Mouse (Mus musculus) cerebellum, adult (tissue): ENCODE results near the gene 2010300C02Rik.
A peak's percentile ranks its signal among the peaks of the same experiment; 100 is the strongest.

Source experiments
- ATAC-seq: cut with Nextera tagmentation; 2 replicates; pipeline ENCODE4 v1.9.2; 2017; ENCODE audit warnings: mild to moderate bottlenecking, moderate library complexity, mixed read lengths; ENCODE audit not compliant: insufficient number of reproducible peaks, low FRiP score, low TSS enrichment

Gene 2010300C02Rik

DNA sequence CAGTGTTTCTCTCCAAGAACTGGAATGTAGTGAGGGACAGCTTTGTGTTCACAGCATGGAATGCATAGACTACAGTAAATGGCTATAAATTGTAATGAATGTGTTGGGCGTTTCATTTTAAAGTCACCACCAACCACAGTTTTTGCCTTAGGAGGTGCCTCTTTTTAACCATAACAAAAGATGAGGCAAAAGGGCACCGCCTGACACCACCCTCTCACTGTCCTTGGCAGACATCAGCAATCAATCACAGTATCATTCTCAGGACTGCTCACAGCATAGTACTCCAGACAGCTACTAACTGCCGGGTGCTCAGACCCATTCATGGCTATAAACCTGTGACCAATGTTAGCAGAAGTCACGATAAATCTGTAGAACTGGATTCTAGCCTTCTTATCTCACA lies 48.6 kb downstream of the 2010300C02Rik start:
- no peak for ATAC-seq

DNA sequence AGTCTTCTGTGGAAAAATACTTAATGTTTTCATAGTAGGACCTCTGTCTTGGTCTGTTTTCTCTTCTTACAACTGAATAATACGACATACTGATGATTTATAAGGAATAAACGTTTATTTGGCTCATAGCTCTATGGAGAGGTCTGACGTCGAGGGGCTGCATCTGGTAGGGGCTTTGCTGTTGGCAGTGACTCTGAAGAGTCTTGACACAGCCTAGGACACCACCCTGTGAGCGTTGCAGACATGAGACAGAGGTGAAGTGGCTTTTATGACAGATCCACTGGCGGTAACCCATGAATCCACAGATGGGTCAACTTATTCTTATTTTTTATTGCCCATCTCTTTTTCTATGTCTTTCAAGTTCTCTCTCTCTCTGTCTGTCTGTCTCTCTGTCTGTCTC lies 52.5 kb downstream of the 2010300C02Rik start:
- no peak for ATAC-seq

DNA sequence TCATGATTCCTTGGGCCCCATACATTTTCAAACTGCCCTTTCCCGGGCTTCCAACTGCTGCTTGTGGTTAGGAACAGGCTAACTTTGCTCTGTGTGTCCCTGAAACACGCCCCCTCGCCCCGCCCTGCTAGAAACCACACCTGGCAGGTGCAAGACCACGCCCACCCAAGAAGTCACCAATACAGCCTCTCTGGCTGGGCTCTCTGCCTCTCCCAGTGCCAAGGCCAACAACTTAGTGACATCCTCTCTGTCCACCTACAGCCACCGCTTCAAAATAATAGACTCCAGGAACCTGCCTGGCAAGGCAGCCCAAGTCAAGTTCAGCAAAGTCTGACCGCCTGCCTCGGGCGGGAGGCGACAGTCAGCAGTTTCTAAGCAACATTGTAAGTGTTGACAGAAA lies 53.3 kb downstream of the 2010300C02Rik start:
- ATAC-seq: no peak

DNA sequence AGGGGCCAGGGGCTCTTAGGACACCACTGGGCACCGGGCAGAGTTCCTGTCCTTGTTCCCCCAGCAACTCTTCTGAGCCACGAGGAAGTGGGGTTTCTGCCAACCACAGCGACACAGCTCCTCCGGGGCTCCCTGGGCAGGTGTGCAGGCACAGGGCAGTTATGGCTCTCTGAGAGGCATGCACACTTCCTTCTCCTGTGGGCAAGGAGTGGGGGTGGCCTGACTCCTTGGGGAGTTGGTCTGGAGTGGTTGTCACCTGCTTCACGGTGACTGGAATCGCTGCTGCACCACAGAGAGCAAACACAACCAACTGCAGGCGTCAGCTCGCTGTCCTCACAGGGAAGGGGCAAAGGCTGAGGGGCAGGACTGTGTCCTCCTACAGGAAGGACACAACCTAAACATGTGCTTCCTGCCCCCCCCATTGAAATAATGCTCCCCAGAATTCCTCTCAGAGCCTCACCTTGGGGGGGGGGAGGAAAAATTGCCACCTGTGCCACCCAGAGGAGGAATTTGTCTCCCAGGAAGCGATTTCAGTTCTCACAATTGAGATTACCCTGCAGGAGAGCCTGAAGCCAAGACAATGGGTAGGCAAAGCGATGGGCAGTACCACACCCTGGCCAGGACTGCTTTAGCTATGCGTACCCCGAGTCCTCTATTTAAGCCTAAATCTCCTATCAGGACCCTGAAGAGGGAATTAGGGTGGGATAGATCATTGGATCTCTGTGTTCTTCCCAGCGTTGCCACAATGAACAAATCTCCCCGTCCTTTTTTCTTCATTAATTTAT lies 54.2 kb downstream of the 2010300C02Rik start:
- no peak for ATAC-seq

DNA sequence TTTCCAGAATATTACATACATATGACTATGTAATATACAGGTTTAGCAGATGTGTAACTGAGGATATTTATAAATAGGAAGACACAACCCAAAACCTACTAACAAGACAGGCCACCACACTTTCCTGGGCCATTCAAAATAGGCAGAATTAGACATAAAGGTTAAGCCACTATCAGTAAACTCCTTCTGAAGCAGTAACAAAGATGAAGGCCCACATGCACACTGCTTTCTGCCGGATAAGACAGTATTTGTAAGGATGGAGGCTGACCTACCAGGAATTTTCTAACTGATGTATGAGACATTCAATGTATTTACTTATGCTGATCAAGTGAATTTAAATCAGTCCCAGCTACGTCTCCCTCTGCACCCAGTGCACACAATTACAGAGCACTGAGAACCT lies 55.4 kb downstream of the 2010300C02Rik start:
- ATAC-seq: no peak

DNA sequence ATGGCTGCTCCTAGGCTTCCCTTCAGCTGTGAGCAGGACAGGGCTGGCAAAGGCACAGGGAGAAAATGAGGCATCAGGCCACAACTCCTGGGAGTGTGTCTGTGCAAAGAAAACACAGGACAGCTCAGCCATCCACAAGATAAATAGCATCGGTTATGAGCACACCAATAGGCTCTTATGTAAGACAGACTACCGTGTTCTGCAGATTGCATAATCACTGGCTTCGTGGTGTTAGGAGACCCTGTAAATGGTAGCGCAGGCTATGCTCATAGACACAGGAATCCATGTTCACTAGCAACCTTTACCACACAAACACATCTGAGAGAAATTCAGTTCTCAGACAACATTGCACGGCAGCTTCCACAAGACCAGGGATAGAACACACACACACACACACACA lies 56.3 kb downstream of the 2010300C02Rik start:
- ATAC-seq: no peak

DNA sequence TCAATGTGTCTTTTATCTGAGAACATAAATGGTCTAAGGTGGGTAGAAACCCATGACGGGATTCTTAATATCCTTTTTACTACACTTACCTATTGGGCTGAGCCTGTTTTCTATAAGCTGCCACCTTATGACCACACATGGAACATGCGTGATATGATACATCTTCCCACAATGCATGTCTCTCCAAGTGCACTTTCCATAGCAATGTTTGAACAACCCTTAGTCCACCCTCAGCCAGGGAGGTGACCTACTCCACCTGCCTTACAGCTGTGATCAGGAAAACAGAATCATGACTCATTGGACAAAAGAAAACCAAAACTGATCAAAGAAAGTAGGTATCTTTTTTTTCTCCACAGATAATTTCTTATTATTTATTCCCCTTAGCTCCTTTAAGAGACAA lies 63.9 kb downstream of the 2010300C02Rik start:
- ATAC-seq: no peak

DNA sequence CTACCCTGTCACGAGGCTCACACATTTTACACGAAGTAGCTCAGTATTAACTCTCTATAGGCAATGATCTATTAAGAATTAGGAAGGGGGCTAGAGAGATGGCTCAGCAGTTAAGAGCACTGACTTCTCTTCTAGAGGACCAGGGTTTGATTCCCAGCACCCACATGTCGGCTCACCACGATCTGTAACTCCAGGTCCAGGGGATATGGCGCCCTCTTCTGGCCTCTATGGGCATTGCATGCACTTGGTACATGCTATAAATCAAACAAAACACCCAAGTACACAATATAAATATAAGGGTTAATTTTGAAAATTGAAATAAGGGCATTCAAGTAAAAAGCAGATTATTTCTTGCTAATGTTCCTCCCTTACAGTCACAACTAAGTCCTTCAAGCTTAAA lies 65.9 kb downstream of the 2010300C02Rik start:
- no peak for ATAC-seq

DNA sequence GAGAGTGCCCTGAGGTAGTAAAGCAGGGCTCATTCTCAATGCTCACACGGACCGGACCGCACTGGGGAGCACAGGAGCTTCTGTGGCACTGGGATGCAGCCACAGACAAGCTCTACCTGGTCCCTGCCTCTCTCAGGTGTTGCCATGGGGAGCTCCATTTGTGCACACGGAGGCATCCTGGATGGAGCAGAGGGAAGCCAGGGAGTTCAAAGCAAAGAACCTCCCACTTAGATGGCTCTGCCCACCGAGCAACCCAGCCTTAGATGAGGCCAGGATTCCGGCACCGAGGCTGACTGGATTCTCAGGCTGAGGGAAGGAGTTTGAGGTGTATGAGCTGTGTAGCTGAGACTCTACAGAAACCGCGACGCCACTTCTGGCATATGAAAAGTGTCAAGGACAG lies 72.8 kb downstream of the 2010300C02Rik start:
- ATAC-seq: no peak

DNA sequence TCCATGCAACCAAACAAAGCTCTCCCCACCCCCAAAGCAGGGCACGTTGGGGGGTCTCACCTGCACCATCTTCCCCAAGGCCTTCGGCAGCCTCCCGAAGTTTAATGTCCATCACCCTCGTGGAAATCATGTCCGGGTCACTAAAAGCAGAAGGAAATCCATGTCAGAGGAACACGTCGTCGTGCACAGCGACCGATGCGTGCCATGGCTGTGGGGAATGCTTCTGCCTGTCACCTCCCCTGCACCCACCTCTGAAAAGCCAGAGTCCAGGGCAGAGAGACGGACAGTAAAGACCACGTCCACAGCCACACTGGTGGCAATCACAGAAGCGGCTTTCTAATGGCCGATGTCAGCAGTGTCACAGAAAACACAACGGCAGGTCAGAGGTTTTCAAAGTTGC lies 75.4 kb downstream of the 2010300C02Rik start:
- ATAC-seq: no peak

DNA sequence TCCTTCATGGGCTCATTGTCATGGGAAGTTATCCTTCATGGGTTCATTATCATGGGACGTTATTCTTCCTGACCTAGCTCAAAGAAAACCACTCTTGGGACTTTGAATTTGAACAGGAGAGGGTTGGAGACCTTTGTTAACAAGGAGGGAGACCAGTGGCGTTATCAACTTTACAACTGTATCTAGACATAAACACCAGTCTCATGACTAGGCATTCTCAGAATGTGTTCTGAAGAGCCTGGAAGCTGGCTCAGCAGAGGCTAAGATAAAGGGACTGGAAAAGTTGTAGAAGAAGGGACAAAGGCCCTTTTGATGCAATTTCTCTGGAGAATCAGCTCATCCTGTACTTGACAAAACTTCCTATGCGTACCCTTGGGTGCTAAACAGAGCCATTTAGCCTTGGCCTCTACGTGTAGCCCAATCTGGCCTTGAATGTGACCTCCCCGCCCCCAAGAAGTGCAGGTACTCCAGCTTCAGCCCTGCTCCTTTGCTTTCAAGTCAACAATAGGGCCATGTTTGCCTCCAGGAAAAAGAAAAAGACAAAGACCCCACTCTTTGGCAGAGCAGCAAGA lies 76.0 kb downstream of the 2010300C02Rik start:
- ATAC-seq: no peak

DNA sequence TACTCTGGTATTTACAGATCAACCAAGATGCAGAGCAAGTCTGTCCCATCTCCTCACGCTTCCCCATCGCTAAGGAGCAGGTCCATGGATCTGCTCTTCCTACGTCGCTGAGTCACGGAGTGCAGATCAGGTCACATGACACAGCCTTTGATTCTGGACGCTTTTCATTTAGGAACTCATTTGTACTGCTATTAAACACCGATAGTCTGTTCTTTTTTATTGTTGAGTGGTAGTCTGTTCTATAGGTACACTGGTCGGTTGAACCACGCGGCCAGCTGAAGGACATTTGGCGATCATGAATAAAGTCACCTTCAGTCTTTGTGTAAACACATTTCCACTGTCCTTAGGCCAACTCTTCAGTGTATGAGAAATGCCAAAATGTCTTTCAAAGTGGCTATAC lies 78.5 kb downstream of the 2010300C02Rik start:
- ATAC-seq: no peak

DNA sequence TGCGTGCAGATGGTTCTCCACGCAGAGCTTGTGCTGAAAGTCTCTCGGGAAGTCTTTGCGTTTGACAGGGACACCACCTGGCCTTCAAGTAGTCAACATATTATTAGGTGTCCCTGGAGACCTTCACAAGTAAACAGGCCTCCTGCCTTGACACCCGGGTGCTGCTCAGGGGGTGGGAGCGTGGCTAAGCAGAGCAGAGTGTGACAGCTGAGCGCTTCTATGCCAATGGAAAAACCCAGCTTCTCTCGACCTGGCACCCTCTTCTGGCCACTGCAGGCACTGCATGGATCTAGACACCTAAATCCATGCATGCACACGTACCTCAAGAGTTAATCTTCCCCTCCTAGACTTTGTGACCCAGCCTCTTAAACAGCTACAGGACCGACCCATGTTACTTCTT lies 80.8 kb downstream of the 2010300C02Rik start:
- ATAC-seq: peak; percentile 84

DNA sequence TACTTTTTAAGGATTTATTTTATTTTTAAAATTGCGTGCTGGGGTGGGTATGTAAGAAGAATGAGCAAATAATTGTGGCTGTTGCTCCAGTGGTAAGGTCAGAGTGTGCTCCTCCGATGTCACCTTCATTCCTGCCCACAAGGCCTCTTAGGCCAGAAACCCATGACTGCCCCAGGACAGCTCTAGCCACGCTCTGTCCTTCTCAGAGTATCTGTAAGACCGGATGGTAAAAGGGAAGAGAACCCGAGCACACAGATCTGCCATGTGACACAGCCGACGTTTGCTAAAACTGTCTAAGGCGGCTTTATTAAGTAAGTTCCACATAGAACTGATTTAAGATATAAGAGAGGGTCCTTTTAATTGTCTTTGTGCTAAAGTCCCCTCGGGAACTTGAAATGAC lies 81.3 kb downstream of the 2010300C02Rik start:
- no peak for ATAC-seq

DNA sequence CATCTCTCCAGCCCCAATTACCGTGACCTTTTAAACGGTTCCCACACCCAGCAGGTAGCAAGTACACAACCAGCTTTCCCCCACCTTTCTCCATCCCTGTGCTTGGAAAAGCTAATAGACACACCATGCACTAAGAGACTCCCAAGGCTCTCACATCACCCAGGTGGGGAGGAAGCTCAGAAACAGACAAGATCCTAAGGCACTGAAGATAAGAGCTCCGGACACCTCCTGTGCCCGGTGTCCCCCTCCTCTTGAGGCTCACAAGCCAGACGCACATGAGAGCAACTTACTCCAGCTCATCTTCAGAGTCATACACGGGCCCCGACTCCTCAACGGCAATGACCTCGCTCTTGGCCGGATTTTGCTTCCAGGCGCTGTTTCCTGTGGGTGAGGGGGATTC lies 82.3 kb downstream of the 2010300C02Rik start:
- ATAC-seq: no peak

DNA sequence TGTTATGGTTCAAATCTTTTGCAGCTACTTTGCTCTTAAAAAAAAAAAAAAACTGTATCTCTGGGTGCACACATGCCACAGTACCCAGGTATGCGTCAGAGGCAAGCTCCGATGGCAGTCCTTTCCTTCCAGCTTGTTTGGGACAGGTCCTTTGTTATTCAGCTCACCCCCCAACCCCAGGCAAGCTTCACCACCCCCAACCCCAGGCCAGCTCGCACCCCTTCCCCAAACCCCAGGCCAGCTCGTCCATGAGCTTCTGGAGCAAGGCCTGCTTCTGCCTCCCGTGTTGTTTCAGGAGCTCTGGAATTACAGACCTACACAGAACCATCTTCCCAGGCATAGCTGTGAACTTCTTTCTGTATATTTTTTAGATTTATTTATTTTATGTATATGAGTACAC lies 83.1 kb downstream of the 2010300C02Rik start:
- ATAC-seq: no peak

DNA sequence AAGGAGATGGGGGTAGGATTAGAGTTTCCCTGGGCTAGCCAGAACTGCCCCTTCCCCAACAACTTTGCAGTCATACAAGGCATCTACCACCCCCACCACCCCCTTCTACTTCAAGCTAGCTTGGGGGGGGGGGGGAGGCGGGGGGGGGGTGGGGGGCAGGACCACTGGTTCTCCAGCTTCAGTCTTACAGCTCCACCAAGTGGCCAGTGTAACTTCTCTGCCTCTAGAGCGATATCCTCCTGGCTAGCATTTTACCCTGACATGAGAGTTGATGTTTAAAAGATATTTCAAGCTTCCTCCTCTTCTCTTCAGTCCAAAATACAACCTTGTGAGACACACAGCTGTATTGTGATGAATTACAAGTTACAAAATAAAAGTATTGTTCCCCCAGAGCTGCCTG lies 83.7 kb downstream of the 2010300C02Rik start:
- ATAC-seq: no peak

DNA sequence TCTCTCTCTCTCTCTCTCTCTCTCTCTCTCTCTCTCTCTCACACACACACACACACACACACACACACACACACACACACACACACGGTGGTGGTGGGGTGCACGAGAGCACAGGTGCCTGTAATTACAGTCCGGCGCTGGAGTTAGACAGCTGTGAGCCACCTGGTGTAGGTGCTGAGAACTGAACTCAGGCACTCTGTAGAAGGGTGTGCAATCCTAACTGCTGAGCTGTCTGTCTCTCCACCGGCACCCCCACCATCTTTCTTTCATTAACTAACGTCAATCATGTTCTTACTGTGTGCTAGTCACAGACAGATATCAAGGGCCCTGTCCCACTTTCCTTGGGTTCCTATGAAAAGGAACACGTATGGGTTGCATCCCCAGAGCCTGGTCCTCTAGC lies 84.2 kb downstream of the 2010300C02Rik start:
- ATAC-seq: no peak

DNA sequence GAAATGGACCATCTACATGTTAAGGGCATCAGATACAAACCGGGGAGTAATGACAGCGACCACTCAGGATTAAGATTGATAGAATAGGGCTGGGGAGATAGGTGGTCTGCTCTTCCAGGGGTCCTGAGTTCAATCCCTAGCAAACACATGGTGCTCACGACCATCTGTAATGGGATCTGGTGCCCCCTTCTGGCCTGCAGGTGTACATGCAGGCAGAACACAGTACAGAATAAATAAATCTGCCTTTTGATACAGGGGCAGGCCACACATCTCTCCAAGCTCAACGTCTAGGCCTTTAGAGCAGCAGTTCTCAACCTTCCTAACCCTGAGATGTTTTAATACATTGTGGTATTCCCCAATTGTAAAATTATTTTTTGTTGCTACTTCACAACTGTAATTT lies 85.2 kb downstream of the 2010300C02Rik start:
- ATAC-seq: no peak

DNA sequence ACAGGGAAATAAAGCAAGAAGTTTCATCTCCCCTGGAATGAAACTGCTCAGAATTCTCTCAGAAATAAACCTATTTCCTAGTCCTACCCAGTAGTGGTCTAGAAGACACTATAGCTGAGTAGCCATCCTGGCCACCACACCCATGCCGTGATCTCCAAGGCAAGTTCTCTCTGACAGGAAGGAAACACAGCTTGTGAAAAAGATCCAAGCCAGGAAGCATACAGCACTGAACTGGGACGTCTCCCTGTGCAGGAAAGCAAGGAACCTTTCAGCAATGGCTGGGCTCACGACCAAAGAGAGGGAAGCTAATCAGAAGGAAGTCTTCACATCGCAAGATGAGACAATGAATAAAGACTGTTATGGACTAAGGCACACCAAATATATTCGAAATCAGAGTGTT lies 86.4 kb downstream of the 2010300C02Rik start:
- no peak for ATAC-seq

DNA sequence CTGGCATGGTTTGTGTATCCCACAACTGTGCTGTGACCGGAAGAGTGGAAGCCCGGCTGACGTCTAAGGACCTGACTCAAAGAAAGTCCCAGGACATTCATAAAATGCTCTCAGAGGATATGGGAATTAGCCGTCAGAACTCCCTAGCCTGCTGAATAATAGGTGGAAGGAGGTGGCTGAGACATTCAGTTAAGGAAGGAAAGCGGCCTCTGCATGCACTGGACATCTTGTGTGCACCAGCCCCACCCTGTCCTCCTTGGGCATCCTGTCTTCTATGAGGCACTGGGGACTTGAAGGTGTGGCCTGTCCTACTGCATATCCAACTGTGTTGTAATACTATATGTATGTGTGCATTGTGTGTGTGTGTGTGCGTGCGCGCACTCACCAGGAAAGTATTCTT lies 87.5 kb downstream of the 2010300C02Rik start:
- ATAC-seq: no peak

DNA sequence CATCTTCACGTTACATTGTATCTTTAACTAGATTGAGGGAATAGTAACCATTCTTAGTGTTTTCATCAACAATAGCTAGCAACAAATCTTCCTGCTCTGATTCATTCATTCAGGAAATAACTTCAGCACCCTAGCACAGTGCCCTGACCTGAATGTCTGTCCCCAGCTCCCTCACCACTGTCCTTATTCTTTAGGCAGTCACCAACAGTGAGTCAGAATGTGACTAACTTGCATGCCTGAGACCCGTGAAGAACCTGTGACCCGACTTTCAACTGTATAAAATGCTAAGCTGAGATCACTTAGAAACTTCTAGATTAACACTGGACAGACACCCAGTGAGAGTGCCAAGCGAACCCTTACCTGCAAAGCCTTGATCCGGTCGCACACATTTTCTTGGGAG lies 88.4 kb downstream of the 2010300C02Rik start:
- no peak for ATAC-seq
